Mouse (Mus musculus): ENCODE results near the gene Hist1h2bc. TPM values are rescaled to one million over a fixed set of nuclear protein-coding genes. Genes with fewer than 3 reads are reported as not detected.
"Not testable (repeated sequence)": the region's sequence is repeated elsewhere in the genome, so short reads cannot be mapped to it uniquely, and the experiment has no call there.

The Hist1h2bc gene
- total RNA-seq (2021) (10 to 100 TPM; 73.4 to 78.7 TPM), polyA plus RNA-seq (2012; rRNA removed) (119 and 135 TPM in 2 replicates)
- long read RNA-seq, transcript Hist1h2bc-201 (2 exons, 1,156 nt) = major isoform, 70 of 107 reads
- long read RNA-seq, partial matches to known transcripts = 36 of 107 reads
- long read RNA-seq, other reads (novel, unspliced or antisense) = 1 of 107 reads

GRCm38 (mm10) chr13:23683755-23684281, at the start of gene Hist1h2bc, which contains the start of gene Hist1h2ac:
Gene Hist1h2bc (plus strand): TSS chr13:23684199.
Gene Hist1h2ac (minus strand): TSS chr13:23683948.
- H3K27ac ChIP-seq = peak within 1 kb of the TSS; percentile 90
- under 1% methylated on average over 32 of the region's 32 CpGs for WGBS
- H3K36me3 ChIP-seq (ENCODE audit: control insufficient read depth, insufficient read depth, low read length) = peaks cover 2% of the 10 kb centered on the region
- H3K27me3 ChIP-seq (ENCODE audit: control insufficient read depth, insufficient read depth, low read length) = no peaks in the 10 kb centered on the region
- H3K9ac ChIP-seq (ENCODE audit: low read depth, low read length) = peak within 1 kb of the TSS; percentile 85
- DNase-seq = peak; percentile 81 to 87
- H3K79me2 ChIP-seq (replicated peaks; ENCODE audit: control insufficient read depth, insufficient read depth, low read length) = no peaks in the 10 kb centered on the region; the same call in 1 of the 2 replicates
- H3K4me1 ChIP-seq (ENCODE audit: control insufficient read depth, insufficient read depth, low read length) = peaks cover 1% of the 10 kb centered on the region; the same call in 1 of the 2 replicates
- H3K4me3 ChIP-seq = peak within 1 kb of the TSS; percentile 59
- TF ChIP-seq EP300 (IDR thresholded peaks at IDR 0.05; ENCODE audit: insufficient read depth, low read depth, low read length) (no peak), POLR2A (IDR thresholded peaks at IDR 0.05; ENCODE audit: insufficient read depth, low read depth, low read length) (peak; percentile 63)
- intact Hi-C loops (cut with DNase I) = loop anchor here (2.0 to 10.0 kb wide), 4 partner anchors 15 to 1929 kb away; partner anchors contain the start of genes Hist1h1e, Hist1h2ak, Hist1h2bn and Hist1h4c

DNA sequence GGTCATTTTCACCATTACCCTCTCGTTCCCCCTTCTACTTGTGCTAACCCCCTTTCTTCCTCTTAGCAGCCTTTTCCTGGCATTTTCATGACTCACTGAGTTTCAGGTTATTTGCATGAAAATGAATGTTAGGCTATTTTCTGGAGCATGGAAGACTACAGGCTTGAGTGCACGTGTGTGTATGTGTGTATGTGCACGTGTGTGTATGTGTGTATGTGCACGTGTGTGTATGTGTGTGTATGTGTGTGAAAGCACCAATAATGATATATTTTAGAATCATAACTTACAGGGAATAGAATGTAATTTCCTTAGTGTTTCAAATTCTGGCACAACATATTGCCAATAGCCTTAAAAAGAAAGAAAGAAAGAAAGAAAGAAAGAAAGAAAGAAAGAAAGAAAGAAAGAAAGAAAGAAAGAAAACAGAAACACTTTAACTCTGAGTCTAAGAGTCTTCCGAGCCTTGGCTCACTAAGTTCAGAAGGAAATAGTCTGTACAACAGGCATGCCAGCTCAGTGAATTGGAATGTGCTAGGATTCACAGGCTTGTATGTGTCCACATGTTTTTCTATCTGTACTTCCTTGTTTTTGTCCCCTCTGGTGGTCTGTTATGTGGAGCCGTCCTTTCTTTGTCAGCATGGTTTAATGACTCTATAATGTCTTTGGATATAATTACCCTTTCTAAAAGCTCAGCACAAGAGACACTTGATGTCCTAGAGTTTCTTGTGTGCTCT, 24.2 kb upstream of the Hist1h2bc start:
- Histone ChIP-seq H3K4me3 (no peak overlapping the region), H3K79me2 (replicated peaks; ENCODE audit: control insufficient read depth, insufficient read depth, low read length) (no peaks in the 10 kb centered on the region), H3K27ac (no peak overlapping the region), H3K36me3 (ENCODE audit: control insufficient read depth, insufficient read depth, low read length) (no peaks in the 10 kb centered on the region), H3K27me3 (ENCODE audit: control insufficient read depth, insufficient read depth, low read length) (no peaks in the 10 kb centered on the region), H3K9ac (ENCODE audit: low read depth, low read length) (no peak overlapping the region), H3K4me1 (ENCODE audit: control insufficient read depth, insufficient read depth, low read length) (no peaks in the 10 kb centered on the region)
- no peak for DNase-seq
- 48% methylated on average over 6 of the region's 6 CpGs for WGBS
- intact Hi-C loops (cut with DNase I) = no loop called here
- TF ChIP-seq CTCF (IDR thresholded peaks at IDR 0.05) = no peak
- no peak for TF ChIP-seq EP300 (IDR thresholded peaks at IDR 0.05; ENCODE audit: insufficient read depth, low read depth, low read length)
- no peak for TF ChIP-seq POLR2A (IDR thresholded peaks at IDR 0.05; ENCODE audit: insufficient read depth, low read depth, low read length)

DNA sequence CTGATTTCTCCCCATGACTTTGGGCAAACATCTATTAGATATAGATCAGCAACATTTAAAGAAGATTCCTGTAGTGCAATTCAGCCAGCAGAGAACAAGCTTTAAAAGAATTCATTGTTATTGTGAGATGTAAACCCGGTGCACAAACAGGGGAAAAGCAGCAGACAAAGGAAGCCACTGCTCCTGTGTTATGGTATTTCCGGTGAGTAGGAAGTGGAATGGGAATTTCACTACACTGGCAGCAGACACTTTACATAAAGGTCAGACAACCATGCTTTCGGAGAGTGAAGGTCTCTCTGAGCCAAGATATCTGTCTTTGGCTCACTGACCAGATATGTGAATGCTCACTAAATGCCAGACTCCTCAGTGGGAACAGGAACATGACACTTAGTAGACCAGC, 21.5 kb upstream of the Hist1h2bc start:
- no peak overlapping the region for H3K4me3 ChIP-seq
- intact Hi-C loops (cut with DNase I) = no loop called here
- WGBS = 21% methylated on average over 3 of the region's 3 CpGs
- no peaks in the 10 kb centered on the region for H3K4me1 ChIP-seq (ENCODE audit: control insufficient read depth, insufficient read depth, low read length)
- no peak for DNase-seq
- no peak overlapping the region for H3K27ac ChIP-seq
- no peaks in the 10 kb centered on the region for H3K36me3 ChIP-seq (ENCODE audit: control insufficient read depth, insufficient read depth, low read length)
- H3K27me3 ChIP-seq (ENCODE audit: control insufficient read depth, insufficient read depth, low read length) = no peaks in the 10 kb centered on the region
- TF ChIP-seq CTCF (IDR thresholded peaks at IDR 0.05) (no peak), EP300 (IDR thresholded peaks at IDR 0.05; ENCODE audit: insufficient read depth, low read depth, low read length) (no peak), POLR2A (IDR thresholded peaks at IDR 0.05; ENCODE audit: insufficient read depth, low read depth, low read length) (no peak)
- H3K79me2 ChIP-seq (replicated peaks; ENCODE audit: control insufficient read depth, insufficient read depth, low read length) = no peaks in the 10 kb centered on the region
- no peak overlapping the region for H3K9ac ChIP-seq (ENCODE audit: low read depth, low read length)

DNA sequence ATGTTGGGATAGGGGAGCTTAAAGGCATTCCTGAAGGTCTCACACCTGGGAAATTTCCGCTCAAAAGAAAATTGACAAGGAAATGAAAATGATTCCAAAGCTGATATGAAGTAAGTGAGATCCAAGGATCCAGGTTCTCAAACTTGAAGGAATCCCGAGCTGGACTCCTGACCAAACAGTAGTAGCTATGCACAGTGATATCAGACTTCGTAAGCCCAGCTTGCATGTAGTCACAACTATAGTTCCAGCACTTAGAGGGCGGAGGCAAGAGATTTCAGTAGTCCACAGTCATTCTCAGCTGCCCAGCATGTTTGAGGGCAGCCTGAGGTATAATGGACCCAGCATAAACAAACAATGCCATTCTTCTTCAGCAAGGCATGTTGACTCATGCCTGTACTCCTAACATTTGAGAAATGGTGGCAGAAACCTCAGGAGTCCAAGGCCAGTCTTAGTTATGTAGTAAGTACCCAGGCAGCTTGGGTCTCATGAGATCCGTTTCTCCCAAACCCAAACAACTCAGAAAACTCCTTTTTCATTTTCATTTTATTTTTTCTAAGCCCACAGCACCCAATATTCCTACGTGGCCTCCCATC, 1.9 kb upstream of the Hist1h2bc start:
- WGBS = 89% methylated on average over 6 of the region's 6 CpGs
- no peak overlapping the region for H3K4me3 ChIP-seq
- DNase-seq = no peak
- H3K36me3 ChIP-seq (ENCODE audit: control insufficient read depth, insufficient read depth, low read length) = peaks cover 2% of the 10 kb centered on the region
- no peaks in the 10 kb centered on the region for H3K27me3 ChIP-seq (ENCODE audit: control insufficient read depth, insufficient read depth, low read length)
- intact Hi-C loops (cut with DNase I) = loop anchor here (2.0 to 10.0 kb wide), 2 partner anchors 59 to 1927 kb away; partner anchors contain the start of genes Hist1h1e, Hist1h2ak, Hist1h2bn and Hist1h4k
- TF ChIP-seq EP300 (IDR thresholded peaks at IDR 0.05; ENCODE audit: insufficient read depth, low read depth, low read length) = no peak
- no peak for TF ChIP-seq POLR2A (IDR thresholded peaks at IDR 0.05; ENCODE audit: insufficient read depth, low read depth, low read length)
- no peak for TF ChIP-seq CTCF (IDR thresholded peaks at IDR 0.05)
- H3K27ac ChIP-seq = no peak overlapping the region
- H3K79me2 ChIP-seq (replicated peaks; ENCODE audit: control insufficient read depth, insufficient read depth, low read length) = no peaks in the 10 kb centered on the region
- no peak overlapping the region for H3K9ac ChIP-seq (ENCODE audit: low read depth, low read length)
- no peaks in the 10 kb centered on the region; the same call in 1 of the 2 replicates for H3K4me1 ChIP-seq (ENCODE audit: control insufficient read depth, insufficient read depth, low read length)

GRCm38 (mm10) chr13:23682623-23682946, 1.4 kb upstream of the Hist1h2bc start:
- TF ChIP-seq POLR2A (IDR thresholded peaks at IDR 0.05; ENCODE audit: insufficient read depth, low read depth, low read length) = no peak
- TF ChIP-seq EP300 (IDR thresholded peaks at IDR 0.05; ENCODE audit: insufficient read depth, low read depth, low read length) = no peak
- no peak for TF ChIP-seq CTCF (IDR thresholded peaks at IDR 0.05)
- Histone ChIP-seq H3K27ac (no peak overlapping the region), H3K4me3 (no peak overlapping the region), H3K9ac (ENCODE audit: low read depth, low read length) (no peak overlapping the region), H3K79me2 (replicated peaks; ENCODE audit: control insufficient read depth, insufficient read depth, low read length) (no peaks in the 10 kb centered on the region), H3K27me3 (ENCODE audit: control insufficient read depth, insufficient read depth, low read length) (no peaks in the 10 kb centered on the region), H3K4me1 (ENCODE audit: control insufficient read depth, insufficient read depth, low read length) (no peaks in the 10 kb centered on the region; the same call in 1 of the 2 replicates), H3K36me3 (ENCODE audit: control insufficient read depth, insufficient read depth, low read length) (peaks cover 2% of the 10 kb centered on the region)
- no peak for DNase-seq
- intact Hi-C loops (cut with DNase I) = loop anchor here (2.0 to 10.0 kb wide), 2 partner anchors 60 to 1928 kb away; partner anchors contain the start of genes Hist1h1e, Hist1h2ak, Hist1h2bn and Hist1h4k
- 35% methylated on average over 1 of the region's 1 CpGs for WGBS

- peak overlapping the region; percentile 41 for H3K4me3 ChIP-seq
- intact Hi-C loops (cut with DNase I) = loop anchor here (2.0 to 10.0 kb wide), 2 partner anchors 60 to 1928 kb away; partner anchors contain the start of genes Hist1h1e, Hist1h2ak, Hist1h2bn and Hist1h4k
- not testable (repeated sequence) for H3K27me3 ChIP-seq (ENCODE audit: control insufficient read depth, insufficient read depth, low read length); DNase-seq; H3K36me3 ChIP-seq (ENCODE audit: control insufficient read depth, insufficient read depth, low read length); H3K4me1 ChIP-seq (ENCODE audit: control insufficient read depth, insufficient read depth, low read length); H3K79me2 ChIP-seq (replicated peaks; ENCODE audit: control insufficient read depth, insufficient read depth, low read length)
- peak overlapping the region; percentile 34; the same call in 1 of the 2 replicates for H3K27ac ChIP-seq
- WGBS = 20% methylated on average over 14 of the region's 30 CpGs
- peak overlapping the region; percentile 85; the same call in 1 of the 2 replicates for H3K9ac ChIP-seq (ENCODE audit: low read depth, low read length)
Measured at GRCm38 (mm10) chr13:23682947-23683754, 848 bp upstream of the Hist1h2bc start.
